Mouse (Mus musculus) CH12.LX (cell line): ENCODE results near the gene Map4k4. TPM values are rescaled to one million over a fixed set of nuclear protein-coding genes. Genes with fewer than 3 reads are reported as not detected.

ENCODE experiments used
- DNase-seq: peaks from one replicate; pipeline ENCODE4 v3.0.0-alpha.2; 2013; ENCODE audit errors: extremely low read depth
- H3K27ac ChIP-seq: 2 replicates; pipeline ENCODE4 v1.5.1; 2012; ENCODE audit warnings: low read depth, mild to moderate bottlenecking, control low read depth, moderate library complexity; ENCODE audit not compliant: insufficient read depth
- H3K27me3 ChIP-seq: replicated peaks from 2 replicates; pipeline ENCODE3; 2012; ENCODE audit warnings: inconsistent platforms
- H3K36me3 ChIP-seq, 2 experiments: replicated peaks in 1 of 2; 2 replicates each; pipeline versions ENCODE3 to v1.6.1; 2012; ENCODE audit warnings: inconsistent platforms in 1 of 2, low read length in 1 of 2, mild to moderate bottlenecking in 1 of 2, mixed read lengths in 1 of 2, moderate library complexity in 1 of 2; ENCODE audit not compliant: control insufficient read depth in 1 of 2, insufficient read depth in 1 of 2
- H3K4me1 ChIP-seq, 2 experiments: 2 replicates each; pipeline ENCODE4 v1.6.1; 2012; ENCODE audit warnings: inconsistent platforms in 1 of 2, moderate library complexity in 1 of 2; ENCODE audit not compliant: insufficient read depth in 2 of 2, control insufficient read depth in 1 of 2
- H3K4me2 ChIP-seq: 2 replicates; pipeline ENCODE4 v1.6.1; 2012; ENCODE audit warnings: low read depth, mild to moderate bottlenecking, control low read depth; ENCODE audit not compliant: poor library complexity, insufficient read depth, severe bottlenecking
- H3K4me3 ChIP-seq, 3 experiments: fragments of 150-350 bp in 1 of 3; sonication (generic) in 1 of 3; replicated peaks in 1 of 3; 2 replicates each; pipeline versions ENCODE3 to v1.5.1; 2011 to 2012; ENCODE audit warnings: low read depth in 2 of 3, low read length in 2 of 3, mild to moderate bottlenecking in 2 of 3, moderate library complexity in 2 of 3, control low read depth in 1 of 3, improper control_type of control experiment in 1 of 3, inconsistent platforms in 1 of 3, mixed read lengths in 1 of 3; ENCODE audit not compliant: poor library complexity in 1 of 3
- H3K79me2 ChIP-seq: replicated peaks from 2 replicates; pipeline ENCODE4 v1.6.1; 2012; ENCODE audit warnings: mild to moderate bottlenecking, moderate library complexity; ENCODE audit not compliant: control insufficient read depth, poor library complexity, insufficient read depth, severe bottlenecking; ENCODE audit errors: extremely low read depth
- H3K9ac ChIP-seq: 2 replicates; pipeline ENCODE4 v1.6.1; 2012; ENCODE audit warnings: low read depth, mild to moderate bottlenecking, control low read depth, moderate library complexity; ENCODE audit not compliant: insufficient read depth
- H3K9me3 ChIP-seq: replicated peaks from 2 replicates; pipeline ENCODE3; 2012; ENCODE audit warnings: low read length, inconsistent platforms, mixed read lengths
- BHLHE40 ChIP-seq: IDR thresholded peaks from 2 replicates; pipeline ENCODE4 v1.6.1; 2011; ENCODE audit warnings: mild to moderate bottlenecking, low read depth, low read length, improper control_type of control experiment
- CHD1 ChIP-seq: IDR thresholded peaks from 2 replicates; pipeline ENCODE4 v1.6.1; 2012; ENCODE audit warnings: low read depth, low read length, improper control_type of control experiment, inconsistent platforms
- CHD2 ChIP-seq: IDR thresholded peaks from 2 replicates; pipeline ENCODE4 v1.6.1; 2011; ENCODE audit warnings: low read length, improper control_type of control experiment
- E2F4 ChIP-seq: IDR thresholded peaks from 2 replicates; pipeline ENCODE4 v1.6.1; 2011; ENCODE audit warnings: low read depth, low read length, improper control_type of control experiment; ENCODE audit not compliant: insufficient replicate concordance
- ELF1 ChIP-seq: IDR thresholded peaks from 2 replicates; pipeline ENCODE4 v1.6.1; 2014; ENCODE audit warnings: low read depth, mild to moderate bottlenecking, inconsistent platforms, low read length, improper control_type of control experiment
- EP300 ChIP-seq: IDR thresholded peaks from 2 replicates; pipeline ENCODE4 v1.6.1; 2011; ENCODE audit warnings: low read length, improper control_type of control experiment
- GABPA ChIP-seq: IDR thresholded peaks from 2 replicates; pipeline ENCODE4 v1.6.1; 2012; ENCODE audit warnings: low read depth, low read length, improper control_type of control experiment, inconsistent platforms; ENCODE audit not compliant: insufficient replicate concordance
- HCFC1 ChIP-seq: IDR thresholded peaks from 2 replicates; pipeline ENCODE4 v1.6.1; 2012; ENCODE audit warnings: low read depth, mild to moderate bottlenecking, inconsistent platforms, low read length, improper control_type of control experiment
- JUN ChIP-seq: IDR thresholded peaks from 2 replicates; pipeline ENCODE4 v1.6.1; 2011; ENCODE audit warnings: low read depth, mild to moderate bottlenecking, low read length, improper control_type of control experiment, moderate library complexity; ENCODE audit not compliant: insufficient read depth
- KAT2A ChIP-seq: IDR thresholded peaks from 2 replicates; pipeline ENCODE4 v1.6.1; 2012; ENCODE audit warnings: low read length, improper control_type of control experiment, inconsistent platforms; ENCODE audit not compliant: insufficient replicate concordance
- MAX ChIP-seq: IDR thresholded peaks from 2 replicates; pipeline ENCODE4 v1.6.1; 2011; ENCODE audit warnings: low read length, improper control_type of control experiment
- MAZ ChIP-seq: IDR thresholded peaks from 2 replicates; pipeline ENCODE4 v1.6.1; 2012; ENCODE audit warnings: low read depth, mild to moderate bottlenecking, inconsistent platforms, low read length, improper control_type of control experiment, moderate library complexity
- MEF2A ChIP-seq: IDR thresholded peaks from 2 replicates; pipeline ENCODE4 v1.6.1; 2014; ENCODE audit warnings: low read depth, mild to moderate bottlenecking, inconsistent platforms, low read length, improper control_type of control experiment, borderline replicate concordance
- MYC ChIP-seq: IDR thresholded peaks from 2 replicates; pipeline ENCODE4 v1.6.1; 2011; ENCODE audit warnings: low read depth, mild to moderate bottlenecking, improper control_type of control experiment, low read length
- NELFE ChIP-seq: IDR thresholded peaks from 2 replicates; pipeline ENCODE4 v1.6.1; 2011; ENCODE audit warnings: low read depth, low read length, improper control_type of control experiment
- NRF1 ChIP-seq: IDR thresholded peaks from 2 replicates; pipeline ENCODE4 v1.6.1; 2014; ENCODE audit warnings: low read depth, mild to moderate bottlenecking, inconsistent platforms, low read length, improper control_type of control experiment, moderate library complexity
- PAX5 ChIP-seq: IDR thresholded peaks from 2 replicates; pipeline ENCODE4 v1.6.1; 2012; ENCODE audit warnings: low read length, inconsistent platforms, mixed read lengths
- POLR2A ChIP-seq: IDR thresholded peaks from 2 replicates; pipeline ENCODE4 v1.6.1; 2011; ENCODE audit warnings: low read depth, mild to moderate bottlenecking, improper control_type of control experiment, low read length
- RCOR1 ChIP-seq: conservative IDR thresholded peaks from 2 replicates; pipeline ENCODE4 v1.6.1; 2012; ENCODE audit warnings: low read depth, mild to moderate bottlenecking, inconsistent platforms, low read length, improper control_type of control experiment
- UBTF ChIP-seq: IDR thresholded peaks from 2 replicates; pipeline ENCODE4 v1.6.1; 2012; ENCODE audit warnings: low read depth, mild to moderate bottlenecking, inconsistent platforms, low read length, improper control_type of control experiment, moderate library complexity
- USF1 ChIP-seq: IDR thresholded peaks from 2 replicates; pipeline ENCODE4 v1.6.1; 2014; ENCODE audit warnings: low read depth, mild to moderate bottlenecking, inconsistent platforms, low read length, improper control_type of control experiment
- ZKSCAN1 ChIP-seq: IDR thresholded peaks from 2 replicates; pipeline ENCODE4 v1.6.1; 2012; ENCODE audit warnings: low read depth, inconsistent platforms, low read length, improper control_type of control experiment, borderline replicate concordance
- ZMIZ1 ChIP-seq: IDR thresholded peaks from 2 replicates; pipeline ENCODE4 v1.6.1; 2012; ENCODE audit warnings: low read depth, mild to moderate bottlenecking, inconsistent platforms, low read length, improper control_type of control experiment
- dilution Hi-C: fragments of 300-500 bp; cut with MboI; formaldehyde crosslinking; loops from 2 replicates; pipeline ENCODE4 v1.14.3; 2020; ENCODE audit warnings: low sequenced_read_pairs; ENCODE audit not compliant: extremely low pct_unique_long_range_greater_than_20kb, extremely low pct_ligation_motif_present
- in situ Hi-C: fragments of 300-500 bp; cut with MboI; formaldehyde crosslinking; loops from 3 replicates; pipeline ENCODE4 v1.14.3; 2019; ENCODE audit warnings: low sequenced_read_pairs, low pct_ligation_motif_present, low pct_unique_long_range_greater_than_20kb, mixed read lengths
- polyA plus RNA-seq: library from polyadenylated mRNA; unstranded; fragments of >175 nt; gene quantifications from 2 replicates; pipeline ENCODE4 v1.2.1, GENCODE M21; 2012; ENCODE audit warnings: low read depth; ENCODE audit not compliant: insufficient read length
- total RNA-seq, 2 experiments: library from RNA; depleted of rRNA; stranded (reverse); fragments of 300-350 nt in 1 of 2; fragments of >200 nt in 1 of 2; gene quantifications; 2 replicates each; pipeline ENCODE4 v1.2.3; 2012 to 2014

The Map4k4 gene
- total and polyA plus RNA-seq, 3 experiments, result 21.8 to 46.3 (median 41.0) TPM

DNA sequence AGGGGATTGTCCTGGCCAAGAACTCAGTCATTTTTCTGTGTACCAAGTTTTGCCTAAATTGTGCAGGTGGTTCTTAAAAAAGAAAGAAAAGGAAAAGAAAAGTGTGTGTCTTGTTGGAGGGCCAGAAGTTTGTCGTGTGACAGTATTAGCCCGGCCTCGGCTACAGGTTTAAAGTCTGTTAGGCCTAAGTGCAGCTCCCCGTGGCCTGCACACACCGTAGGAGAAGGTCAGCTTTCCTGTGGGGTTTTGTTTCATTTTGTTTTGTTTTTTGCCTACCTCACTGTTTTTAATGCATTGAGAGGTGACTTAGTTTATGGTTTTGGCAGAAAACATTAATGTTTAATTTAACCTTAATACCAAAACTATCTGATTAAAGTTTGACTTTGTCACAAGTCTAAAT lies 124.7 kb downstream of the Map4k4 start:
- no peaks in the 10 kb centered on the region for H3K79me2 ChIP-seq
- H3K4me2 ChIP-seq, result no peak overlapping the region
- no peak overlapping the region for H3K9ac ChIP-seq
- no peak overlapping the region for H3K27ac ChIP-seq
- H3K4me3 ChIP-seq, result no peak overlapping the region
- peaks cover 18 to 57% of the 10 kb centered on the region in 2 experiments for H3K36me3 ChIP-seq
- dilution Hi-C loops, result no loop called here
- DNase-seq, result no peak
- TF ChIP-seq CHD2 (no peak), MYC (no peak), HCFC1 (no peak), POLR2A (no peak), MAX (no peak), NELFE (no peak), UBTF (no peak), KAT2A (no peak), GABPA (no peak), BHLHE40 (no peak), EP300 (no peak), CHD1 (no peak), RCOR1 (no peak)
- no peaks in the 10 kb centered on the region for H3K27me3 ChIP-seq
- H3K4me1 ChIP-seq, result peaks cover 18 to 50% of the 10 kb centered on the region in 2 experiments
- no peaks in the 10 kb centered on the region for H3K9me3 ChIP-seq
- in situ Hi-C loops, result no loop called here

DNA sequence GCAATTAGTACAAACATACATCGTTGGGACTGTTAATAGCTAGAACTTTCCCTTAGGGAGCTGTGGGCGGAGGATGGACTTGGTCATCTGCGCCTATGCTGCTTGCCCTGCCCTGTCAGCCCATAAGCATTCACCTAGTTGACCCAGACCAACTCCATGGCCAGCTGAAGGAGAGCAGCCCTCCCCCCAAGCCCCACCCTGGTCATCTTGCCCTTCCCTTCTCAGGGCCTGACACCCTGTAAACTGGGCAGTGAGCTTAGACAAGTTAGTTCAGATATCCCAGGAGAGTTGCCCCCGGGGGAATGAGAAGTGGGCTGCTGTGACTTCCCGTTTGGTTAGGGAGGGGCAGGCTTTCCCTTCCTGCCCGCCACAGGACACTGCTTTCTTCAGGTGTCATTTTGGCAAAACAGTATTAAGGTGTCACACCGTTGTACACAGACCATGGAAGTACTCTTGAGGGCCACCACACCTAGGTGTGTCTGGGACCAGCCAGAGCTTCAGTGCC lies 126.5 kb downstream of the Map4k4 start:
- in situ Hi-C loops, result no loop called here
- dilution Hi-C loops, result no loop called here
- DNase-seq, result no peak

More for the DNA sequence above, 126.5 kb downstream of the Map4k4 start:
- Histone ChIP-seq H3K9me3 (no peaks in the 10 kb centered on the region), H3K4me1 (peaks cover 17 to 47% of the 10 kb centered on the region in 2 experiments), H3K4me2 (no peak overlapping the region), H3K36me3 (peaks cover 13 to 47% of the 10 kb centered on the region in 2 experiments), H3K79me2 (no peaks in the 10 kb centered on the region), H3K9ac (no peak overlapping the region), H3K27ac (no peak overlapping the region), H3K27me3 (no peaks in the 10 kb centered on the region), H3K4me3 (no peak overlapping the region)
- no peak for TF ChIP-seq UBTF
- TF ChIP-seq ELF1, result no peak
- no peak for TF ChIP-seq NRF1
- no peak for TF ChIP-seq ZKSCAN1
- no peak for TF ChIP-seq MAZ
- TF ChIP-seq E2F4, result no peak
- no peak for TF ChIP-seq PAX5
- TF ChIP-seq USF1, result no peak
- TF ChIP-seq ZMIZ1, result no peak
- no peak for TF ChIP-seq JUN
- TF ChIP-seq POLR2A, result no peak
- TF ChIP-seq HCFC1, result no peak
- no peak for TF ChIP-seq GABPA
- no peak for TF ChIP-seq MEF2A
